In the genomic region with DNA sequence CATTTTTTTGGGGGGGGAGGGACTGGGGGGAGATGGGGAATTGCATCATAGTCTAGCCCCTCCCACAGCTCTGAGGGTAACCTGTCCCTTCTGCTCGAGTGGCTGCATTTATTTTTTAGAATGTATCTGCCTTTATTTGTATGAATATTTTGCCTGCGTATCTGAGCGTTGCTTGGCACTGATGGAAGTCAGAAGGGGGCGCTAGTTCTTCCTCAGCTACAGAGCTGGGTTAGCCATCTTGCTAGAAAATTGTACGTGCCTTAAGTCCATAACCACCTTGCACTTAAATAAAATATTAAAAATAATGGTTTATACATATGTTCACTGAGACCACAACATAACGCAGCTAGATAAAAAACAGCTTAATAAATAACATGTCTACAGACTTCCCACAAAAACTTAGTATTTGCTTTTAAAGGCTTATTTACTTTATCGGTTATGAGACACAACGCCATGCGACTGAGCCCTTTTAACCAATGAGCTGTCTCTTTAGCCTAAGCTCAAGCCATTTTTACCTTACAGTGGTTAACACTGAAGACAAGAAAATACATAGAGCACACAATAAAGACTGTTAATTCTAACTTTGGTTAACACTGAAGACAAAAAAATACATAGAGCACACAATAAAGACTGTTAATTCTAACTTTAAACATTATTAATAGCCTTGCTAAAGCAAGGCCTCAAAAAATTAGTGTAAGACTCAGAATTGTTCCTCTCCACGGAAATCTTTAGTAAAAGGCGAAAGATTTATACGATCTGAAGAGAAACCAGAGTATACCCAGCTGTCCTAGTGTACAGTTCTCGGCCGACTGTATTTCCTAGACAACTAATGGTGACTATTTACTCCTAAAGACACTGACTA, we compare ENCODE assay signal across 8 mouse cellular contexts. TPM values are rescaled to one million over a fixed set of nuclear protein-coding genes. Genes with fewer than 3 reads are reported as not detected.
DNase-seq lines count a peak whose midpoint lies in the region; ATAC-seq and TF ChIP-seq lines count a peak whose summit lies in the region.

No protein-coding gene starts in this region.

- peak; percentile 88 for TF ChIP-seq POLR2A in CH12.LX (IDR thresholded peaks at IDR 0.05; ENCODE audit: low read depth, low read length)

- H3K9ac ChIP-seq in CH12.LX (ENCODE audit: insufficient read depth, low read depth), result no peak overlapping the region
- H3K9ac ChIP-seq in forebrain, embryonic 14.5 days (ENCODE audit: low read length), result peak overlapping the region; percentile 85
- H3K9ac ChIP-seq in hindbrain, embryonic 15.5 days, result peak overlapping the region; percentile 70; the same call in 1 of the 2 replicates
- no peak overlapping the region for H3K9ac ChIP-seq in midbrain, embryonic 16.5 days (ENCODE audit: low read depth, low read length)

- TF ChIP-seq EP300 in CH12.LX (IDR thresholded peaks at IDR 0.05; ENCODE audit: low read length), result no peak

- H3K4me2 ChIP-seq in CH12.LX (ENCODE audit: insufficient read depth, low read depth, poor library complexity, severe bottlenecking), result peak overlapping the region; percentile 19
- peak overlapping the region; percentile 73 for H3K4me2 ChIP-seq in forebrain, embryonic 14.5 days (ENCODE audit: low read length)
- H3K4me2 ChIP-seq in hindbrain, embryonic 15.5 days, result peak overlapping the region; percentile 84
- H3K4me2 ChIP-seq in midbrain, embryonic 16.5 days (ENCODE audit: low read length), result peak overlapping the region; percentile 68

- no peak overlapping the region for H3K27ac ChIP-seq in CH12.LX (ENCODE audit: insufficient read depth, low read depth)
- peak overlapping the region; percentile 94 for H3K27ac ChIP-seq in forebrain, embryonic 14.5 days (ENCODE audit: low read depth, low read length)
- H3K27ac ChIP-seq in hindbrain, embryonic 15.5 days (replicated peaks), result peak overlapping the region; percentile 98
- peak overlapping the region; percentile 97 for H3K27ac ChIP-seq in midbrain, embryonic 16.5 days (ENCODE audit: low read length)

- under 1% methylated on average over 14 of the region's 14 CpGs for WGBS in forebrain, embryonic 14.5 days
- under 1% methylated on average over 14 of the region's 14 CpGs for WGBS in hindbrain, embryonic 15.5 days
- under 1% methylated on average over 14 of the region's 14 CpGs for WGBS in midbrain, embryonic 16.5 days

- peak; percentile 19 to 76; a peak in 2 of 4 replicates for TF ChIP-seq CTCF in CH12.LX (conservative IDR thresholded peaks at IDR 0.05 in 1 of 2, IDR thresholded peaks at IDR 0.05 in 1 of 2; ENCODE audit: low read depth in 2 of 2, low read length in 2 of 2)

- H3K4me3 ChIP-seq in CH12.LX (replicated peaks in 1 of 3; ENCODE audit: low read depth in 2 of 3, low read length in 2 of 3, poor library complexity in 1 of 3), result no peak overlapping the region
- peak overlapping the region; percentile 57; the same call in 1 of the 2 replicates for H3K4me3 ChIP-seq in forebrain, embryonic 14.5 days (ENCODE audit: low read depth, low read length)
- H3K4me3 ChIP-seq in hindbrain, embryonic 15.5 days, result peak overlapping the region; percentile 72
- peak overlapping the region; percentile 69 for H3K4me3 ChIP-seq in midbrain, embryonic 16.5 days (ENCODE audit: low read depth, low read length)

- H3K9me3 ChIP-seq in CH12.LX (replicated peaks; ENCODE audit: low read length), result peaks cover 8% of the 10 kb centered on the region
- no peaks in the 10 kb centered on the region for H3K9me3 ChIP-seq in forebrain, embryonic 14.5 days (replicated peaks; ENCODE audit: control insufficient read depth, low read length)
- H3K9me3 ChIP-seq in hindbrain, embryonic 15.5 days, result no peaks in the 10 kb centered on the region
- H3K9me3 ChIP-seq in midbrain, embryonic 16.5 days (replicated peaks; ENCODE audit: control insufficient read depth, low read length, poor library complexity, severe bottlenecking), result no peaks in the 10 kb centered on the region

- in situ Hi-C loops in CH12.LX (cut with MboI; ENCODE audit: low pct_ligation_motif_present, low pct_unique_long_range_greater_than_20kb, low sequenced_read_pairs), result loop anchor here (5.0 kb wide), 1 partner anchor 65 kb away; no protein-coding TSS in a partner anchor

- peak; percentile 88 for ATAC-seq in forebrain, embryonic 14.5 days
- ATAC-seq in hindbrain, embryonic 15.5 days (ENCODE audit: low FRiP score, low read depth), result peak; percentile 89
- peak; percentile 88 for ATAC-seq in midbrain, embryonic 16.5 days

- H3K27me3 ChIP-seq in CH12.LX (replicated peaks), result no peaks in the 10 kb centered on the region
- no peaks in the 10 kb centered on the region for H3K27me3 ChIP-seq in forebrain, embryonic 14.5 days (replicated peaks; ENCODE audit: control insufficient read depth, insufficient read depth, low read length)
- H3K27me3 ChIP-seq in hindbrain, embryonic 15.5 days, result no peaks in the 10 kb centered on the region
- no peaks in the 10 kb centered on the region for H3K27me3 ChIP-seq in midbrain, embryonic 16.5 days (ENCODE audit: control insufficient read depth, insufficient read depth, low read depth, low read length)

- peaks cover 0 to 2% of the 10 kb centered on the region in 2 experiments for H3K36me3 ChIP-seq in CH12.LX (replicated peaks in 1 of 2; ENCODE audit: control insufficient read depth in 1 of 2, insufficient read depth in 1 of 2, low read length in 1 of 2)
- no peaks in the 10 kb centered on the region for H3K36me3 ChIP-seq in forebrain, embryonic 14.5 days (ENCODE audit: control insufficient read depth, insufficient read depth, low read length)
- no peaks in the 10 kb centered on the region for H3K36me3 ChIP-seq in hindbrain, embryonic 15.5 days
- 0 out of 2 replicates have a peak, but pooled peaks cover 7% of the 10 kb centered on the region for H3K36me3 ChIP-seq in midbrain, embryonic 16.5 days (ENCODE audit: control insufficient read depth, insufficient read depth, low read length)

- 0 out of 2 replicates have a peak, but pooled peaks cover 3% of the 10 kb centered on the region for H3K79me2 ChIP-seq in CH12.LX (replicated peaks; ENCODE audit: control insufficient read depth, extremely low read depth, insufficient read depth, poor library complexity, severe bottlenecking)

- H3K4me1 ChIP-seq in CH12.LX (ENCODE audit: control insufficient read depth in 1 of 2, insufficient read depth in 2 of 2), result peaks cover 0 to 28% of the 10 kb centered on the region in 2 experiments; a peak in 2 of 4 replicates
- peaks cover 3% of the 10 kb centered on the region; the same call in 1 of the 2 replicates for H3K4me1 ChIP-seq in forebrain, embryonic 14.5 days (ENCODE audit: control insufficient read depth, insufficient read depth, low read length)
- peaks cover 21% of the 10 kb centered on the region for H3K4me1 ChIP-seq in hindbrain, embryonic 15.5 days (replicated peaks)
- peaks cover 13% of the 10 kb centered on the region for H3K4me1 ChIP-seq in midbrain, embryonic 16.5 days (ENCODE audit: control insufficient read depth, insufficient read depth, low read length)

- TF ChIP-seq RAD21 in CH12.LX (IDR thresholded peaks at IDR 0.05; ENCODE audit: low read depth, low read length), result no peak

- dilution Hi-C loops in CH12.LX (cut with MboI; ENCODE audit: extremely low pct_ligation_motif_present, extremely low pct_unique_long_range_greater_than_20kb, low sequenced_read_pairs), result no loop called here

- DNase-seq in 3134 (ENCODE audit: extremely low read depth, insufficient read length, low spot score) (peak; percentile 76), CH12.LX (ENCODE audit: extremely low read depth) (peak; percentile 99), liver (peak; percentile 70)
- peak; percentile 46 for DNase-seq in cerebellum, adult 11-12 months
- peak; percentile 89 for DNase-seq in forebrain, embryonic 14.5 days (ENCODE audit: low spot score)
- DNase-seq in thymus, postnatal 0 days (ENCODE audit: low spot score), result peak; percentile 79

TF ChIP-seq in CH12.LX, 34 proteins besides CTCF, POLR2A, EP300 and RAD21 (continues in another document):
- TF ChIP-seq POLR2AphosphoS2 (IDR thresholded peaks at IDR 0.05; ENCODE audit: low read depth, low read length), result peak; percentile 100
- TF ChIP-seq SMC3 (IDR thresholded peaks at IDR 0.05; ENCODE audit: low read depth, low read length), result no peak; the same call in 1 of the 2 replicates
- no peak for TF ChIP-seq USF1 (IDR thresholded peaks at IDR 0.05; ENCODE audit: low read depth, low read length)
- peak; percentile 78 for TF ChIP-seq MAFK (IDR thresholded peaks at IDR 0.05; ENCODE audit: insufficient replicate concordance, low read length)
- TF ChIP-seq UBTF (IDR thresholded peaks at IDR 0.05; ENCODE audit: low read depth, low read length), result no peak
- no peak for TF ChIP-seq PAX5 (IDR thresholded peaks at IDR 0.05; ENCODE audit: low read length)
- TF ChIP-seq KAT2A (IDR thresholded peaks at IDR 0.05; ENCODE audit: insufficient replicate concordance, low read length), result no peak
- no peak; the same call in 1 of the 2 replicates for TF ChIP-seq ZNF384 (IDR thresholded peaks at IDR 0.05; ENCODE audit: low read depth, low read length)

RNA-seq across cellular contexts. Expression of gene Alyref2, which starts 0.7 kb away (rescaled TPM):
- total RNA-seq in CH12.LX (2012; rRNA removed) (5.4 and 5.9 TPM in 2 replicates), CH12.LX (2014; rRNA removed) (4.2 and 4.6 TPM in 2 replicates)
- 4.9 and 5.3 TPM in 2 replicates for polyA plus RNA-seq in CH12.LX (2012; ENCODE audit: insufficient read length, low read depth)
- polyA plus RNA-seq in forebrain, embryonic 14.5 days (2014; fragmentation: Nextera tagmentation; extraction: Ambion mirVana), result 24.3 and 26.1 TPM in 2 replicates
- polyA plus RNA-seq in hindbrain, embryonic 15.5 days (2015; fragmentation: Nextera tagmentation; extraction: Ambion mirVana), result 27.6 and 30.9 TPM in 2 replicates
- 34.8 and 35.9 TPM in 2 replicates for polyA plus RNA-seq in midbrain, embryonic 16.5 days (2015; fragmentation: Nextera tagmentation; extraction: Ambion mirVana)
- 18.7 and 20.4 TPM in 2 replicates for polyA plus RNA-seq in thymus, postnatal 0 days (2015; fragmentation: Nextera tagmentation; extraction: Ambion mirVana)

RNA-seq across cellular contexts. Expression of gene Itln1, which starts 32.5 kb away (rescaled TPM):
- total RNA-seq in CH12.LX (2012; rRNA removed) (not detected in 2 replicates), CH12.LX (2014; rRNA removed) (not detected in 2 replicates)
- not detected in 2 replicates for polyA plus RNA-seq in CH12.LX (2012; ENCODE audit: insufficient read length, low read depth)
- not detected in 2 replicates for polyA plus RNA-seq in forebrain, embryonic 14.5 days (2014; fragmentation: Nextera tagmentation; extraction: Ambion mirVana)
- not detected in 2 replicates for polyA plus RNA-seq in hindbrain, embryonic 15.5 days (2015; fragmentation: Nextera tagmentation; extraction: Ambion mirVana)
- polyA plus RNA-seq in midbrain, embryonic 16.5 days (2015; fragmentation: Nextera tagmentation; extraction: Ambion mirVana), result not detected in 2 replicates
- polyA plus RNA-seq in thymus, postnatal 0 days (2015; fragmentation: Nextera tagmentation; extraction: Ambion mirVana), result 2.2 and 2.8 TPM in 2 replicates

RNA-seq across cellular contexts. Expression of gene Cd244a, which starts 56.4 kb away (rescaled TPM):
- total RNA-seq in CH12.LX (2012; rRNA removed), result 0.21 and 0.34 TPM in 2 replicates
- 0.45 and 0.64 TPM in 2 replicates for total RNA-seq in CH12.LX (2014; rRNA removed)
- polyA plus RNA-seq in CH12.LX (2012; ENCODE audit: insufficient read length, low read depth), result 0.41 and 0.74 TPM in 2 replicates
- polyA plus RNA-seq in forebrain, embryonic 14.5 days (2014; fragmentation: Nextera tagmentation; extraction: Ambion mirVana), result not detected in 2 replicates
- 0.09 TPM in 1 of 2 replicates, not detected in the other for polyA plus RNA-seq in hindbrain, embryonic 15.5 days (2015; fragmentation: Nextera tagmentation; extraction: Ambion mirVana)
- not detected in 2 replicates for polyA plus RNA-seq in midbrain, embryonic 16.5 days (2015; fragmentation: Nextera tagmentation; extraction: Ambion mirVana)
- polyA plus RNA-seq in thymus, postnatal 0 days (2015; fragmentation: Nextera tagmentation; extraction: Ambion mirVana), result 3.2 and 4.2 TPM in 2 replicates

Comparison
In these comparisons a context has a peak if more than half of its experiments do, and no peak if none do; other contexts are left out.
1. DNase-seq: peak in every context shown above with its lines; median percentile 99 in CH12.LX; 89 in forebrain, embryonic 14.5 days; 79 in thymus, postnatal 0 days; 76 in 3134; 70 in liver; 46 in cerebellum, adult 11-12 months.
2. H3K4me2 ChIP-seq: peak in every context shown above with its lines; median percentile 84 in hindbrain, embryonic 15.5 days; 73 in forebrain, embryonic 14.5 days; 68 in midbrain, embryonic 16.5 days; 19 in CH12.LX.
3. H3K4me3 ChIP-seq: peak in forebrain, embryonic 14.5 days (single experiment), hindbrain, embryonic 15.5 days (single experiment) and midbrain, embryonic 16.5 days (single experiment); none in CH12.LX (0 of 3).
4. H3K9ac ChIP-seq: peak in forebrain, embryonic 14.5 days (single experiment) and hindbrain, embryonic 15.5 days (single experiment); none in CH12.LX (single experiment) and midbrain, embryonic 16.5 days (single experiment).
5. Peak in every context shown above with its lines, with median percentiles within 50 percentile points of each other: ATAC-seq.